Comparison of ENCODE assay signal across 12 mouse cellular contexts in the genomic region with DNA sequence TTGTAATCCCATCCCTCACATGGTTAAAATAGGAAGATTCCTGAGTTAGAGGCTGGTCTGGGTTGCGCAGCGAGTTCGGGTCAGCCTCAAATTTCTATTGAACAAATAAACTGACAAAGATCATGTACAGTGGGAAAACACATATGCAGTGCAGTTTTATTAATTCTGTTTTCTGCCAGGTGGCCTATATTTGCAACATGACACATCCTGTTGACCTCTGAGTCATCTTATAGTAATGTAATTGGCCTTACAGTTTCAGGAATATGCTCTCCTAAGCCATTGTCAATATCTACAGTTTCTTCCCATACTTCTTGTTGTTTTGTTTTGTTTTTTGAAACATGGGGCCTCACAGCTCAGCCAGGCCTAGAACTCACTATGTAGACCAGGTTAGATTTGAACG. TPM values are rescaled to one million over a fixed set of nuclear protein-coding genes. Genes with fewer than 3 reads are reported as not detected.
A peak's percentile ranks its signal among the peaks of the same experiment; 100 is the strongest.
DNase-seq lines count a peak whose midpoint lies in the region; ATAC-seq and TF ChIP-seq lines count a peak whose summit lies in the region.
"Had no signal": no experiment of that assay in that cellular context is flagged by ENCODE, and none has a peak within 500 bp of the region (broad histone marks: within the 10 kb centered on the region; RNA-seq: fewer than 3 reads in every experiment).

No protein-coding gene starts in this region.

- no peaks in the 10 kb centered on the region for H3K27me3 ChIP-seq in heart, postnatal 0 days (ENCODE audit: control insufficient read depth, insufficient read depth, low read length)
- H3K27me3 ChIP-seq in heart, embryonic 12.5 days (replicated peaks) = no peaks in the 10 kb centered on the region
- no peaks in the 10 kb centered on the region for H3K27me3 ChIP-seq in lung, postnatal 0 days (replicated peaks; ENCODE audit: insufficient read depth, low read length)
- no peaks in the 10 kb centered on the region for H3K27me3 ChIP-seq in small intestine, adult 2 months (ENCODE audit: control insufficient read depth, insufficient read depth, low read length)
- H3K27me3 ChIP-seq: hindbrain, embryonic 13.5 days; limb, embryonic 13.5 days had no signal

- no peak overlapping the region for H3K27ac ChIP-seq in heart, postnatal 0 days (ENCODE audit: low read depth)
- no peak overlapping the region for H3K27ac ChIP-seq in heart, embryonic 12.5 days (ENCODE audit: poor library complexity, severe bottlenecking)
- H3K27ac ChIP-seq in lung, postnatal 0 days (ENCODE audit: low read length) = no peak overlapping the region
- no peak overlapping the region for H3K27ac ChIP-seq in embryonic fibroblast, embryonic 13.5 days (ENCODE audit: insufficient read depth, low read length)
- 0 out of 2 replicates have a peak overlapping the region, but pooled peaks have one; percentile 31 for H3K27ac ChIP-seq in small intestine, adult 2 months (ENCODE audit: insufficient read depth, low read depth, low read length)
- H3K27ac ChIP-seq: hindbrain, embryonic 13.5 days; limb, embryonic 13.5 days had no signal

- no peak overlapping the region for H3K9ac ChIP-seq in heart, postnatal 0 days (replicated peaks; ENCODE audit: low read depth, low read length)
- no peak overlapping the region for H3K9ac ChIP-seq in heart, embryonic 12.5 days
- H3K9ac ChIP-seq in lung, postnatal 0 days (replicated peaks; ENCODE audit: low read depth) = no peak overlapping the region
- H3K9ac ChIP-seq: hindbrain, embryonic 13.5 days; limb, embryonic 13.5 days had no signal

- no peak for DNase-seq in heart, postnatal 0 days (ENCODE audit: low spot score)
- DNase-seq in lung, postnatal 0 days (ENCODE audit: low spot score) = no peak
- DNase-seq in lung, postnatal 14 days = no peak
- no peak for DNase-seq in left cerebral cortex, postnatal 14 days (ENCODE audit: low spot score in 2 of 2)
- DNase-seq: adrenal gland, adult 8-10 months had no signal

- TF ChIP-seq POLR2A in embryonic fibroblast, embryonic 13.5 days (IDR thresholded peaks at IDR 0.05; ENCODE audit: low read depth, low read length) = no peak
- no peak for TF ChIP-seq POLR2A in small intestine, adult 2 months (IDR thresholded peaks at IDR 0.05; ENCODE audit: low read depth, low read length)

- no peaks in the 10 kb centered on the region for H3K9me3 ChIP-seq in heart, postnatal 0 days (replicated peaks; ENCODE audit: control insufficient read depth, low read length)
- H3K9me3 ChIP-seq in heart, embryonic 12.5 days (replicated peaks) = no peaks in the 10 kb centered on the region
- H3K9me3 ChIP-seq in lung, postnatal 0 days (ENCODE audit: low read length) = no peaks in the 10 kb centered on the region
- H3K9me3 ChIP-seq: hindbrain, embryonic 13.5 days had no signal

- intact Hi-C loops in left cerebral cortex, postnatal 14 days (cut with DNase I) = loop anchor here (5.0 kb wide), 3 partner anchors 39 to 126 kb away; no protein-coding TSS in a partner anchor

- WGBS in heart, postnatal 0 days = 77% methylated on average over 4 of the region's 4 CpGs
- WGBS in heart, embryonic 12.5 days = 84% methylated on average over 4 of the region's 4 CpGs
- 63% methylated on average over 4 of the region's 4 CpGs for WGBS in lung, postnatal 0 days
- 85% methylated on average over 4 of the region's 4 CpGs for WGBS in small intestine, adult 2 months

- no peak for ATAC-seq in heart, postnatal 0 days (ENCODE audit: insufficient read depth, low read depth)
- ATAC-seq in heart, embryonic 12.5 days (ENCODE audit: insufficient number of reproducible peaks, low FRiP score) = no peak
- no peak for ATAC-seq in lung, postnatal 0 days
- ATAC-seq in inflammation-experienced regulatory T-cells, adult 6 months = no peak

- TF ChIP-seq CTCF in heart, postnatal 0 days (IDR thresholded peaks at IDR 0.05; ENCODE audit: low read depth) = no peak
- no peak for TF ChIP-seq CTCF in lung, postnatal 0 days (IDR thresholded peaks at IDR 0.05)
- TF ChIP-seq CTCF in embryonic fibroblast, embryonic 13.5 days (IDR thresholded peaks at IDR 0.05; ENCODE audit: borderline replicate concordance, insufficient read depth, low read length) = no peak
- no peak for TF ChIP-seq CTCF in small intestine, adult 2 months (IDR thresholded peaks at IDR 0.05; ENCODE audit: extremely low read depth, insufficient read length, insufficient replicate concordance, low read depth, low read length)

- H3K4me2 ChIP-seq in heart, postnatal 0 days (ENCODE audit: low read depth, low read length) = peak overlapping the region; percentile 48
- H3K4me2 ChIP-seq in heart, embryonic 12.5 days = no peak overlapping the region
- H3K4me2 ChIP-seq in lung, postnatal 0 days (replicated peaks; ENCODE audit: low read depth, low read length) = peak overlapping the region; percentile 39

- TF ChIP-seq EP300 in heart, postnatal 0 days (IDR thresholded peaks at IDR 0.05; ENCODE audit: low read depth) = no peak
- no peak for TF ChIP-seq EP300 in lung, postnatal 0 days (IDR thresholded peaks at IDR 0.05)

- peaks cover 28% of the 10 kb centered on the region for H3K36me3 ChIP-seq in heart, postnatal 0 days (replicated peaks; ENCODE audit: control insufficient read depth, insufficient read depth, low read length)
- peaks cover 21% of the 10 kb centered on the region for H3K36me3 ChIP-seq in heart, embryonic 12.5 days
- H3K36me3 ChIP-seq in lung, postnatal 0 days (ENCODE audit: insufficient read depth, low read length) = peaks cover 11% of the 10 kb centered on the region; the same call in 1 of the 2 replicates
- peaks cover 16% of the 10 kb centered on the region for H3K36me3 ChIP-seq in small intestine, adult 2 months (ENCODE audit: control insufficient read depth, insufficient read depth, low read length)

- H3K4me1 ChIP-seq in heart, postnatal 0 days (ENCODE audit: control insufficient read depth, insufficient read depth) = peaks cover 10% of the 10 kb centered on the region
- H3K4me1 ChIP-seq in heart, embryonic 12.5 days (replicated peaks) = peaks cover 13% of the 10 kb centered on the region; the same call in 1 of the 2 replicates
- no peaks in the 10 kb centered on the region for H3K4me1 ChIP-seq in lung, postnatal 0 days (ENCODE audit: insufficient read depth, low read depth, low read length)
- H3K4me1 ChIP-seq in embryonic fibroblast, embryonic 13.5 days (ENCODE audit: control insufficient read depth, insufficient read depth, low read length) = peaks cover 2% of the 10 kb centered on the region; the same call in 1 of the 2 replicates
- H3K4me1 ChIP-seq in small intestine, adult 2 months (ENCODE audit: control insufficient read depth, insufficient read depth, insufficient read length, low read length) = peaks cover 15% of the 10 kb centered on the region; the same call in 1 of the 2 replicates

- H3K4me3 ChIP-seq in heart, postnatal 0 days (ENCODE audit: low read depth, low read length) = no peak overlapping the region
- H3K4me3 ChIP-seq in heart, embryonic 12.5 days = no peak overlapping the region
- no peak overlapping the region; the same call in 1 of the 2 replicates for H3K4me3 ChIP-seq in lung, postnatal 0 days (ENCODE audit: low read depth, low read length)
- H3K4me3 ChIP-seq in embryonic fibroblast, embryonic 13.5 days (ENCODE audit: insufficient read depth, low read length) = peak overlapping the region; percentile 1; the same call in 1 of the 2 replicates
- no peak overlapping the region for H3K4me3 ChIP-seq in small intestine, adult 2 months (ENCODE audit: low read depth, low read length)
- H3K4me3 ChIP-seq: hindbrain, embryonic 13.5 days; limb, embryonic 13.5 days; megakaryocyte, embryonic 14.5 days had no signal

RNA-seq across cellular contexts. Expression of a gene that starts 3.1 kb away (rescaled TPM):
- total RNA-seq in heart, postnatal 0 days (2014; rRNA removed; ENCODE audit: low replicate concordance) = 88.7 and 129 TPM in 2 replicates
- polyA plus RNA-seq in heart, postnatal 0 days (2015; fragmentation: Nextera tagmentation; extraction: Ambion mirVana) = 89.4 and 101 TPM in 2 replicates
- polyA plus RNA-seq in heart, embryonic 12.5 days (2016; fragmentation: Nextera tagmentation; extraction: Ambion mirVana) = 46.9 and 49.0 TPM in 2 replicates
- polyA plus RNA-seq in lung, postnatal 0 days (2015; fragmentation: Nextera tagmentation; extraction: Ambion mirVana) = 247 and 292 TPM in 2 replicates
- 175 and 205 TPM in 2 replicates for polyA plus RNA-seq in embryonic fibroblast, embryonic 13.5 days (2011; ENCODE audit: insufficient read length, low read depth, missing spikeins)
- 38.7 and 102 TPM in 2 replicates for polyA plus RNA-seq in small intestine, adult 2 months (2012; rRNA removed)
- total RNA-seq in left cerebral cortex, postnatal 14 days (2021) = 10 to 100 TPM; 26.9 TPM
- polyA plus RNA-seq in inflammation-experienced regulatory T-cells, adult 6 months (2017; shearing (Covaris generic)) = 1 to 10 TPM in 2 of 3 experiments, under 1 TPM in 1; 0.94 to 5.9 (median 1.2) TPM
